Comparison of ENCODE assay signal across 24 mouse cellular contexts in the genomic region with DNA sequence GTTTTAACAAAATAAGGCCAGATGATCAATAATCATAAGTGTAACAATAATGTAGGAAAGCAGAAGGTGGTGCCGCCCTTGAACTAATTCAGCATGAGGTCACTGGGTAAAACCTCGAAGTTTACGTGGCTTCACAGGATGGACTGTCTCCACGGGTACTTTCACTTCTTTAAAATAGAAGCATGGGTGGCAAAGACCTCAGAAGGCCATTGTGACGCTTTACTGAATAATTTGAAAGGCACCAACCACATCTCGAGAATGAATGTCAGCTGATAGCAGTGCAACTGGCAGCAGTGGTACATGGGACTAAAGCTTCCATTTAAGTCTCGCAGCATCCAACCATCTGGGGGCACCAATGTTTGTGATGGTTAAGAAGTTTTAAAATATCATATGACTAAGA.
DNase-seq lines count a peak whose midpoint lies in the region; ATAC-seq lines count a peak whose summit lies in the region.
"Had no signal": no experiment of that assay in that cellular context is flagged by ENCODE, and none has a peak within 500 bp of the region (broad histone marks: within the 10 kb centered on the region; RNA-seq: fewer than 3 reads in every experiment).

No protein-coding gene starts in this region.

- DNase-seq in lung, postnatal 25 days (ENCODE audit: low spot score) = peak; percentile 3
- no peak for DNase-seq in lung, postnatal 4 days
- DNase-seq in splenic B cell, adult 2 months (ENCODE audit: low read depth, low spot score) = peak; percentile 89
- no peak for DNase-seq in adrenal gland, postnatal 36 days
- no peak for DNase-seq in ovary, postnatal 14 days (ENCODE audit: low spot score)
- DNase-seq: cerebellum, adult 18-20 months; cerebellum, postnatal 36 days; gastrocnemius, adult 2 months; heart, postnatal 14 days; kidney, adult 2 months; kidney, postnatal 10 days; liver; retina, postnatal 1 day; right cerebral cortex, postnatal 25 days had no signal

- peak; percentile 94 for ATAC-seq in granulocyte monocyte progenitor cell, adult 5-6 weeks (replicated peaks; ENCODE audit: poor library complexity, severe bottlenecking)
- ATAC-seq in monocyte, adult 5-6 weeks (replicated peaks; ENCODE audit: insufficient number of reproducible peaks, low FRiP score, low TSS enrichment, poor library complexity, severe bottlenecking) = peak; percentile 93
- ATAC-seq: forebrain, embryonic 13.5 days; midbrain, embryonic 15.5 days; Patski had no signal

- no peaks in the 10 kb centered on the region for H3K27me3 ChIP-seq in splenic B cell, adult 2 months (ENCODE audit: control insufficient read depth, insufficient read depth, low read length, poor library complexity, severe bottlenecking)
- H3K27me3 ChIP-seq: forebrain, embryonic 13.5 days; heart, embryonic 13.5 days; hindbrain, embryonic 12.5 days; liver, embryonic 15.5 days; midbrain, embryonic 15.5 days; Patski had no signal

- no peaks in the 10 kb centered on the region for H3K36me3 ChIP-seq in splenic B cell, adult 2 months (ENCODE audit: control insufficient read depth, insufficient read depth, low read length, poor library complexity, severe bottlenecking)
- H3K36me3 ChIP-seq: G1E; heart, embryonic 13.5 days; hindbrain, embryonic 12.5 days; limb, embryonic 10.5 days; liver, embryonic 15.5 days; midbrain, embryonic 15.5 days had no signal

Comparison
In these comparisons a context has a peak if more than half of its experiments do, and no peak if none do; other contexts are left out.
1. DNase-seq: peak in lung, postnatal 25 days (single experiment) and splenic B cell, adult 2 months (single experiment); none in lung, postnatal 4 days (0 of 2), adrenal gland, postnatal 36 days (0 of 2) and ovary, postnatal 14 days (single experiment).